Mouse (Mus musculus) small intestine, adult 2 months (tissue): ENCODE data around the gene Wnt11.

ENCODE experiments used
- CTCF ChIP-seq: fragments of 200-500 bp; IDR thresholded peaks from 2 replicates; pipeline ENCODE4 v1.5.1; 2012; ENCODE audit warnings: low read depth, mild to moderate bottlenecking, control low read depth, inconsistent platforms, low read length, moderate library complexity, mixed read lengths; ENCODE audit not compliant: insufficient replicate concordance, insufficient read length; ENCODE audit errors: extremely low read depth
- POLR2A ChIP-seq: fragments of 200-500 bp; IDR thresholded peaks from 2 replicates; pipeline ENCODE4 v1.6.1; 2012; ENCODE audit warnings: low read depth, mild to moderate bottlenecking, control low read depth, inconsistent platforms, low read length, moderate library complexity

DNA sequence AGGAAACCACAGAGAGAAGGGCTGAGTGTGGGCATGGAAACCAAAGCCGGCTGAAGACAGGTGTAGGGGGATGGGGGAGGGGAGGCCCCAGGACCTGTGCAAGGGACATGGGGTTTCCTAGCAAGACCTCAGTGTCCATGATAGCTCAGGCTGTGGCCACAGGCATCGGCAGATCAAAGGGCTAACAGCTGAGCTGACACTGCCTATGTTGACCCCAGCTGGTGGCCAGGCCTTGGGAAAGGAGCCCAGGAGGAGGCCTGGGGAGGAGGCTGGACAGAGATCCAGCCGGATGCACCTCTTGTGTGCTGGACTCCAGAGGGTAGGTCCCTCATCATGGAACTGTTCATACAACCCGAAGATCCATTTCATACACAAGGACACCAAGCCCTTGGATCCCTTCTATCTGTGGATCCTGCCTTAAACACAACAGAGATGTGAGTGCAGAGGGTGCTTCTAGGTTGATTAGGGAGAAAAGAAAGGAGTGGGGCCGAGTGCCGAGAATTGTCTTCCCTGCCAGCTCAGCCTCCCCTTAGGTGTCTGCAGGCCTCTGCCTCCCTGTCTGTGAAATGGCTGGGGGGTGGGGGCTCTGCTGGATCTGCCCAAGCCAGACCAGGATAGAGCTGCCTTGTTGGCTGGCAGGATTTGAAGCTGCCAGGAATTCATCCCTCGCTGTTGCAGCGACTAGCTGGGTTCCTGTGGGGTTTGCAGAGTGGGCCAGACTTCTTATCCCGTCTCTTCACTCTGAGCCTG lies 29.2 kb downstream of the Wnt11 start:
- no peak for TF ChIP-seq POLR2A
- TF ChIP-seq CTCF, result no peak
